Mouse (Mus musculus) midbrain, embryonic 12.5 days (tissue): Measurements from ENCODE around the gene Brd1. TPM values are rescaled to one million over a fixed set of nuclear protein-coding genes. Genes with fewer than 3 reads are reported as not detected.

ENCODE experiments used
- ATAC-seq: fragments of 200-750 bp; cut with Nextera tagmentation; 2 replicates; pipeline ENCODE4 v1.8.0; 2017; ENCODE audit warnings: low read depth, moderate TSS enrichment, moderate library complexity; ENCODE audit not compliant: low FRiP score
- H3K27ac ChIP-seq: fragments of 300-500 bp; sonication (generic); replicated peaks from 2 replicates; pipeline ENCODE4 v1.5.1; 2016; ENCODE audit warnings: mild to moderate bottlenecking
- H3K27me3 ChIP-seq: fragments of 300-500 bp; sonication (generic); 2 replicates; pipeline ENCODE4 v1.6.1; 2016; ENCODE audit warnings: mild to moderate bottlenecking
- H3K36me3 ChIP-seq: fragments of 300-500 bp; sonication (generic); 2 replicates; pipeline ENCODE4 v1.6.1; 2016
- H3K4me1 ChIP-seq: fragments of 300-500 bp; sonication (generic); 2 replicates; pipeline ENCODE4 v1.6.1; 2016
- H3K4me2 ChIP-seq: fragments of 300-500 bp; sonication (generic); replicated peaks from 2 replicates; pipeline ENCODE4 v1.6.1; 2016; ENCODE audit warnings: mild to moderate bottlenecking, moderate library complexity
- H3K4me3 ChIP-seq: fragments of 300-500 bp; sonication (generic); 2 replicates; pipeline ENCODE4 v1.5.1; 2016; ENCODE audit warnings: mild to moderate bottlenecking
- H3K9ac ChIP-seq: fragments of 300-500 bp; sonication (generic); replicated peaks from 2 replicates; pipeline ENCODE4 v1.6.1; 2016; ENCODE audit warnings: mild to moderate bottlenecking, moderate library complexity
- H3K9me3 ChIP-seq: fragments of 300-500 bp; sonication (generic); 2 replicates; pipeline ENCODE4 v1.6.1; 2016; ENCODE audit warnings: mild to moderate bottlenecking
- WGBS: fragments of 180-500 bp; shearing (Covaris S2); methylation state at CpG from one replicate; pipeline ENCODE4 v1.1.7; 2016; 5-methylcytosine and 5-hydroxymethylcytosine counted together
- polyA plus RNA-seq: library from polyadenylated mRNA; unstranded; fragments of >200 nt; fragmentation: Nextera tagmentation; extraction: Ambion mirVana; gene quantifications from 2 replicates; pipeline ENCODE4 v1.2.1, GENCODE M21; 2016

Gene Brd1
- polyA plus RNA-seq, 1 experiment from 2014 or later: 28.8 TPM

GRCm38 (mm10) chr15:88704284-88704683 is 29.7 kb downstream of the Brd1 start:
- H3K4me2 ChIP-seq: no peak overlapping the region
- no peaks in the 10 kb centered on the region for H3K4me1 ChIP-seq
- H3K9ac ChIP-seq: no peak overlapping the region
- no peaks in the 10 kb centered on the region for H3K9me3 ChIP-seq
- no peak overlapping the region for H3K4me3 ChIP-seq
- H3K27ac ChIP-seq: no peak overlapping the region
- no peaks in the 10 kb centered on the region for H3K27me3 ChIP-seq
- peaks cover 97% of the 10 kb centered on the region for H3K36me3 ChIP-seq
- ATAC-seq: no peak
- WGBS: 72% methylated on average over 1 of the region's 1 CpGs

GRCm38 (mm10) chr15:88702501-88702900 is 31.5 kb downstream of the Brd1 start:
- 64% methylated on average over 3 of the region's 3 CpGs for WGBS

GRCm38 (mm10) chr15:88700759-88701158 is 33.3 kb downstream of the Brd1 start:
- H3K4me3 ChIP-seq: no peak overlapping the region
- no peaks in the 10 kb centered on the region for H3K27me3 ChIP-seq
- H3K27ac ChIP-seq: no peak overlapping the region
- H3K36me3 ChIP-seq: peaks cover 94% of the 10 kb centered on the region
- H3K9me3 ChIP-seq: no peaks in the 10 kb centered on the region
- no peak overlapping the region for H3K4me2 ChIP-seq
- WGBS: 93% methylated on average over 18 of the region's 18 CpGs
- no peaks in the 10 kb centered on the region for H3K4me1 ChIP-seq
- H3K9ac ChIP-seq: no peak overlapping the region
- ATAC-seq: no peak

More at GRCm38 (mm10) chr15:88702501-88702900, 31.5 kb downstream of the Brd1 start:
- Histone ChIP-seq H3K36me3 (peaks cover 96% of the 10 kb centered on the region), H3K27ac (no peak overlapping the region), H3K4me3 (no peak overlapping the region), H3K9me3 (no peaks in the 10 kb centered on the region), H3K4me2 (no peak overlapping the region), H3K4me1 (no peaks in the 10 kb centered on the region), H3K9ac (no peak overlapping the region), H3K27me3 (no peaks in the 10 kb centered on the region)
- ATAC-seq: no peak

GRCm38 (mm10) chr15:88699508-88699907 is 34.5 kb downstream of the Brd1 start:
- Histone ChIP-seq H3K36me3 (peaks cover 95% of the 10 kb centered on the region), H3K4me3 (no peak overlapping the region), H3K9me3 (no peaks in the 10 kb centered on the region), H3K9ac (no peak overlapping the region), H3K4me2 (no peak overlapping the region), H3K27me3 (no peaks in the 10 kb centered on the region), H3K27ac (no peak overlapping the region), H3K4me1 (no peaks in the 10 kb centered on the region)
- no peak for ATAC-seq
- WGBS: 81% methylated on average over 5 of the region's 5 CpGs

- H3K4me2 ChIP-seq: no peak overlapping the region
- no peak overlapping the region for H3K4me3 ChIP-seq
- H3K9me3 ChIP-seq: no peaks in the 10 kb centered on the region
- no peak overlapping the region for H3K9ac ChIP-seq
- 88% methylated on average over 5 of the region's 5 CpGs for WGBS
- no peaks in the 10 kb centered on the region for H3K4me1 ChIP-seq
- H3K27me3 ChIP-seq: no peaks in the 10 kb centered on the region
- H3K36me3 ChIP-seq: peaks cover 91% of the 10 kb centered on the region
- no peak overlapping the region for H3K27ac ChIP-seq
- no peak for ATAC-seq
Observed at GRCm38 (mm10) chr15:88697586-88697985, 36.4 kb downstream of the Brd1 start.

GRCm38 (mm10) chr15:88696055-88696454 is 38.0 kb downstream of the Brd1 start:
- WGBS: 92% methylated on average over 7 of the region's 7 CpGs
- H3K9ac ChIP-seq: no peak overlapping the region
- no peaks in the 10 kb centered on the region for H3K4me1 ChIP-seq
- no peak overlapping the region for H3K4me2 ChIP-seq
- no peaks in the 10 kb centered on the region for H3K27me3 ChIP-seq
- no peak overlapping the region for H3K4me3 ChIP-seq
- H3K27ac ChIP-seq: no peak overlapping the region
- no peak for ATAC-seq
- peaks cover 89% of the 10 kb centered on the region for H3K36me3 ChIP-seq
- no peaks in the 10 kb centered on the region for H3K9me3 ChIP-seq

- no peak for ATAC-seq
- 87% methylated on average over 5 of the region's 5 CpGs for WGBS
- Histone ChIP-seq H3K27ac (no peak overlapping the region), H3K4me3 (no peak overlapping the region), H3K9ac (no peak overlapping the region), H3K27me3 (no peaks in the 10 kb centered on the region), H3K4me2 (no peak overlapping the region), H3K36me3 (peaks cover 89% of the 10 kb centered on the region), H3K9me3 (no peaks in the 10 kb centered on the region), H3K4me1 (no peaks in the 10 kb centered on the region)
Observed at GRCm38 (mm10) chr15:88694033-88694432, 40.0 kb downstream of the Brd1 start.

- no peaks in the 10 kb centered on the region for H3K4me1 ChIP-seq
- H3K4me3 ChIP-seq: no peak overlapping the region
- no peak overlapping the region for H3K4me2 ChIP-seq
- peaks cover 90% of the 10 kb centered on the region for H3K36me3 ChIP-seq
- no peak overlapping the region for H3K27ac ChIP-seq
- H3K27me3 ChIP-seq: no peaks in the 10 kb centered on the region
- 90% methylated on average over 9 of the region's 9 CpGs for WGBS
- no peak overlapping the region for H3K9ac ChIP-seq
- H3K9me3 ChIP-seq: no peaks in the 10 kb centered on the region
- no peak for ATAC-seq
Observed at GRCm38 (mm10) chr15:88692720-88693119, 41.3 kb downstream of the Brd1 start.

- Histone ChIP-seq H3K9me3 (no peaks in the 10 kb centered on the region), H3K4me2 (no peak overlapping the region), H3K9ac (no peak overlapping the region), H3K27me3 (no peaks in the 10 kb centered on the region), H3K36me3 (peaks cover 87% of the 10 kb centered on the region), H3K4me1 (no peaks in the 10 kb centered on the region), H3K27ac (no peak overlapping the region), H3K4me3 (no peak overlapping the region)
- WGBS: 96% methylated on average over 12 of the region's 12 CpGs
- no peak for ATAC-seq
Observed at GRCm38 (mm10) chr15:88691129-88691528, 42.9 kb downstream of the Brd1 start.

GRCm38 (mm10) chr15:88688120-88688519 is 45.9 kb downstream of the Brd1 start:
- ATAC-seq: no peak
- Histone ChIP-seq H3K4me3 (no peak overlapping the region), H3K4me2 (no peak overlapping the region), H3K4me1 (no peaks in the 10 kb centered on the region), H3K9ac (no peak overlapping the region), H3K27ac (no peak overlapping the region), H3K9me3 (no peaks in the 10 kb centered on the region), H3K27me3 (no peaks in the 10 kb centered on the region), H3K36me3 (peaks cover 81% of the 10 kb centered on the region)
- 88% methylated on average over 10 of the region's 10 CpGs for WGBS

GRCm38 (mm10) chr15:88686725-88687124 is 47.3 kb downstream of the Brd1 start:
- Histone ChIP-seq H3K4me3 (no peak overlapping the region), H3K4me1 (no peaks in the 10 kb centered on the region), H3K27me3 (no peaks in the 10 kb centered on the region), H3K9ac (no peak overlapping the region), H3K27ac (no peak overlapping the region), H3K9me3 (no peaks in the 10 kb centered on the region), H3K36me3 (peaks cover 74% of the 10 kb centered on the region), H3K4me2 (no peak overlapping the region)
- 94% methylated on average over 5 of the region's 5 CpGs for WGBS
- ATAC-seq: no peak

GRCm38 (mm10) chr15:88684039-88684438 is 50.0 kb downstream of the Brd1 start:
- 96% methylated on average over 6 of the region's 6 CpGs for WGBS

GRCm38 (mm10) chr15:88680931-88681330 is 53.1 kb downstream of the Brd1 start:
- H3K9me3 ChIP-seq: no peaks in the 10 kb centered on the region
- H3K27me3 ChIP-seq: no peaks in the 10 kb centered on the region
- no peak overlapping the region for H3K4me2 ChIP-seq
- peaks cover 22% of the 10 kb centered on the region; the same call in 1 of the 2 replicates for H3K36me3 ChIP-seq
- WGBS: 86% methylated on average over 5 of the region's 5 CpGs
- no peak overlapping the region for H3K27ac ChIP-seq
- no peak for ATAC-seq
- no peak overlapping the region for H3K4me3 ChIP-seq
- no peaks in the 10 kb centered on the region for H3K4me1 ChIP-seq
- no peak overlapping the region for H3K9ac ChIP-seq

More at GRCm38 (mm10) chr15:88684039-88684438, 50.0 kb downstream of the Brd1 start:
- ATAC-seq: no peak
- no peak overlapping the region for H3K9ac ChIP-seq
- no peaks in the 10 kb centered on the region for H3K4me1 ChIP-seq
- no peak overlapping the region for H3K4me2 ChIP-seq
- H3K9me3 ChIP-seq: no peaks in the 10 kb centered on the region
- no peak overlapping the region for H3K27ac ChIP-seq
- H3K4me3 ChIP-seq: no peak overlapping the region
- no peaks in the 10 kb centered on the region for H3K27me3 ChIP-seq
- peaks cover 49% of the 10 kb centered on the region for H3K36me3 ChIP-seq
